Mouse (Mus musculus): ENCODE data around the gene Mbnl2.

The Mbnl2 gene

DNA sequence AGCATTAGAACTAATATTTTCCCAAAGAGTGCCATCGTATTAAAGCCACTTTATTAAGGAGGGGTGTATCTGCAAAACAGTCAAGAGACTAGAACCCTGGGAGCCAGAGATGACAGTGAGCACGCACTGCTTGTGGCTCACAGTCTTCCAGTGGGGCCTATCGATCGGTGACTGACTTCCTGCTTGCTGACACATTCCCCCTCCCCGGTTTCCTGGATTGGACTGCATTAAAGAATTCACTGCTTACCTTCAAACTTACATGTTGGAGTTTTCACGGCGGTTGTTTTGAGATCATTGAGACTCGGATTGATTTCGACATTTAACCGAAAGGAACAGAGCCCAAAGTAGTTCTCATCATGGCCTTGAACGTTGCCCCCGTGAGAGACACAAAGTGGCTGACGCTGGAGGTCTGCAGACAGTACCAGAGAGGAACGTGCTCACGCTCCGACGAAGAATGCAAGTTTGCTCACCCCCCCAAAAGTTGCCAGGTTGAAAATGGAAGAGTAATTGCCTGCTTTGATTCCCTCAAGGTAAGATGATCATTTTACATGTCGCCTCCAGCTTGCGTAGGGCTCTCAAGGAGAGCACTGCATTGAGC lies 49.5 kb downstream of the Mbnl2 start:
- DNase-seq (ENCODE audit: low read depth, low spot score): no peak

- peak; percentile 68 for DNase-seq (ENCODE audit: low read depth, low spot score)
Observed at GRCm38 (mm10) chr14:120325673-120326072, 50.2 kb downstream of the Mbnl2 start.

GRCm38 (mm10) chr14:120330454-120330853 lies 55.0 kb downstream of the Mbnl2 start:
- DNase-seq (ENCODE audit: low read depth, low spot score): peak; percentile 71

- DNase-seq (ENCODE audit: low read depth, low spot score): no peak
Observed at GRCm38 (mm10) chr14:120330881-120331514, 55.5 kb downstream of the Mbnl2 start.

DNA sequence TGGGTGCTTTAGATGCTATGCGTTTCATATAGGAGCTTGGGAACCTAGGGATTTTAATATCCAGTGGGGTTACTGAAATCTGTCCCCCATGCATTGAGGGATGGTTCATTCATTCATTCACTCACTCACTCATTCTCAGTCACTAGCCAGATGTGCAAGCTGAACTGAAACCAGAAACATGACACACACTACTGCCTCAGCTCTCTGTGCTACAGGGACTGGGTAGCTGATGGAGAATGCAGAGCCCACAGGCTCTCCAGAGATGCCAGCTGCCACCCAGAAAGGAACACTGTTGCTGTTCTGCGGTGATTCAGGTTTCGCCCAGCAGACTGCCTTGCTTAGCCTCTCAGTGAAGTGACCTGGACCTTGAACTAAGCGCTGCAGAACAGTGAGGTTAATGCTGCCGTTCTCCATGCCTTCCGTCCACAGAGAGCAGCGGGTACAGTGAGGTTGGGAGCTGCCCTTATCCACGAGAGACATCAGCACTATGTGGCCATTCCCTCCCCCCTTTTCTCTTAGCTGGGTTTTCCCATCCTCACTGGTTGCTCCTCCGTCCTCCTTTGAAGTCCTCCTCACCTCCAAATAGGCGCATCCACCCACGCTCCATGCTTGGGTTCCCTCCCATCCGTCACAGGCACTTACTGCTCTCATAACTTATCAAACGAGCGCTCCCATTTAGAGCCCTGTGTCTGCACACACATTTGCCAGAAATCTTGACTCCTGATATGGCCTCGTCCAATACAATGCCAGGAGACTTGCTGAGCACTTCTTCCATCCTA lies 58.2 kb downstream of the Mbnl2 start:
- DNase-seq (ENCODE audit: low read depth, low spot score): no peak

GRCm38 (mm10) chr14:120335366-120335765 lies 59.9 kb downstream of the Mbnl2 start:
- DNase-seq (ENCODE audit: low read depth, low spot score): no peak

DNA sequence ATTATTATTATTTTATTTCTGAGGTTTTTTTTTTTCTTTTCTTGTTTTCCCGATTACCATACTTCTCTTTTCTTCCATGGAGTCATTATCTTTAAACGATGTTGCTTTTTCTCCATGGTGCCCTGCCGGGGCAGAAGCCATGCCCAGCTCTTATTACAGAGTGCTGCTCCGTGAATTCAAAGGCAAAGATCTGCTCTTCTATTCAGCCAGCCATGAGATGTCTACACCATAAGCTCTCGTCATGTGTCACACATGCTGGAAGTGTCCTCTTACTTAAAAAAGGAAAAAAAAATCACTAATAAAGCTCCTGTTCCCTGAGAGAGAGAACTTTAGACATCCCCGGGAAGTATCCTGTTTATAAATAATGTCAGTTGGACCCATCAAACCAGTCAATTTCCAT lies 60.4 kb downstream of the Mbnl2 start:
- DNase-seq (ENCODE audit: low read depth, low spot score): no peak

GRCm38 (mm10) chr14:120336380-120336779 lies 60.9 kb downstream of the Mbnl2 start:
- peak; percentile 50 for DNase-seq (ENCODE audit: low read depth, low spot score)

DNA sequence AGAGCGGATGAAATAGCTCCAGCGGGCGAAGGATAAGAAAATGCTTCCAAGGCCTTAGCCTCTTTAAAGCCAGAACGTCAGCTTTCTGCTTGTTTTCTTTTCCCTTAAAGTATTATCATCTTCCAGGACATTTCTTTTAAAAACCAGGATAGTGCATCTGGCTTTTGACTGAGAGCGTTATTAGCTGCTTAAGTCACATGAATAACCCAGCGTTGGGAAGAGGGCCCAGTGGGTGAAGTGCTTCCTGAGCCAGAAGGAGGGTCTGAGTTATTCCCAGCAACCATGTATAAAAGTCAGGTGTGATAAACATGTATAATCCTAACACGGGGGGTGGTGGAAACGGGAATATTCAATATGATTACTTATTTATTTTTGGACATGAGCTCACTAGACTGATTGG lies 61.4 kb downstream of the Mbnl2 start:
- no peak for DNase-seq (ENCODE audit: low read depth, low spot score)

- no peak for DNase-seq (ENCODE audit: low read depth, low spot score)
Observed at GRCm38 (mm10) chr14:120337731-120338462, 62.4 kb downstream of the Mbnl2 start.

GRCm38 (mm10) chr14:120338706-120339105 lies 63.2 kb downstream of the Mbnl2 start:
- DNase-seq (ENCODE audit: low read depth, low spot score): no peak

DNA sequence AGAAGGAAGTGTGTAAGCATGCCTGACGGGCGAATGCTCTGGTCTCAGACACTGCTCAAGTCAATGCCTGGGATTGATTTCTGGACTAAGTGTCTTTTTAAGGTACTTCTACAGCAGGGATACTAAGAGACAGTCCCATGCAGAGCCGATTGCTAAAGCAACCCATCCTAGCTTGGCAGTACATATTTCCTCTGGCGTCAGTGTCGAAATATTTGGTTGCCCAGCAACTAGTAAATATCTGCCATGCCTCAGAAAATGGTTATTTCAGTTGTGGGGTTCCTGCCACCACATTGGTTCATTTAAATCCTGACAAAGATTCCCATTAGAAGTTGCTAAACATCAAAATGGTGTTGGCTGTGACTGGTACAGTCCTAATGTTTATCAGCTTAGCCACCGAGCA lies 66.4 kb downstream of the Mbnl2 start:
- DNase-seq (ENCODE audit: low read depth, low spot score): peak; percentile 91

- DNase-seq (ENCODE audit: low read depth, low spot score): peak; percentile 83
Observed at GRCm38 (mm10) chr14:120342321-120342720, 66.9 kb downstream of the Mbnl2 start.

- DNase-seq (ENCODE audit: low read depth, low spot score): no peak
Observed at GRCm38 (mm10) chr14:120344641-120345040, 69.2 kb downstream of the Mbnl2 start.

GRCm38 (mm10) chr14:120347410-120348315 lies 72.2 kb downstream of the Mbnl2 start:
- no peak for DNase-seq (ENCODE audit: low read depth, low spot score)

GRCm38 (mm10) chr14:120349332-120349731 lies 73.9 kb downstream of the Mbnl2 start:
- DNase-seq (ENCODE audit: low read depth, low spot score): no peak

GRCm38 (mm10) chr14:120352136-120352843 lies 76.8 kb downstream of the Mbnl2 start:
- DNase-seq (ENCODE audit: low read depth, low spot score): no peak

DNA sequence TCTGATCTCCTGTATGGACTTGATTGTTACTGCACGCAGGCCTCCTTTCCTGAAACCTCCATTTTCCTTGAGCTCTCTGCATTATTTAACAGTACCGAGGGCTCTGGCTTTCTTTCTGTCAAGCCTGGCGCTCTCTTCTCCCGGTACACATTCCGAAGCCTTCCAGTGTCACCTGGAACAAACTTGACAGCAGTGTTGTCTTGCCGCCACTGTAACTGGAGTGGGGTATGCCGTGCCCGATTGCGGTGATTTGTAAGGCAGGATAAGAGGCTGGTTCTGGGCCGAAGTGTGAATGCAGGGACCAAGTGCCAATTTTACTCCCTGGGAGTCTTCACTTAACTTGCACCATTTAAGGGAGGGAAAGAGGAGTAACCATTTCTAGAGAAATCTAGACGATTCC lies 77.7 kb downstream of the Mbnl2 start:
- DNase-seq (ENCODE audit: low read depth, low spot score): no peak

DNA sequence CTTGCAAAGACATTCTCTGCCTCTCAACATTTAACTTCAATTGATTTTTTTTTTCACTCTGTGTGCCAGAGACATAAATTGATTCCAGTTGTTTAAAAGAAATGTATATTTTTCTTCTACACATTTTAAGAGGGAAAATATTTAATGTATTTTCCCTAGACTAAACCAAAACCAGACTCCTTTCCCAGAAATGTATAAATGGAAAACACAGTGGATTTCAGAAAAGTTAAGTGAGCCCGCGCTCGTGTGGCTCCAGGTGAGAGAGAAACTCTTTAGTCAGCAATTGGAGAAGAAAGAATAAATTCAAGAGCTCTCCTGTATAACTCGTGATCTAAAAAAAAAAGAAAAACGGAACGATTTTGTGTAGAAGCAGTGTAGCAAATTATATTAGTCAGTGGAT lies 79.1 kb downstream of the Mbnl2 start:
- no peak for DNase-seq (ENCODE audit: low read depth, low spot score)

GRCm38 (mm10) chr14:120355040-120355741 lies 79.7 kb downstream of the Mbnl2 start:
- DNase-seq (ENCODE audit: low read depth, low spot score): no peak

Measured in 3T3-L1 (cell line).